Mouse (Mus musculus) liver, embryonic 14.5 days (tissue): ENCODE measurements around the gene Trappc2l. TPM values are rescaled to one million over a fixed set of nuclear protein-coding genes. Genes with fewer than 3 reads are reported as not detected.

Experiments
- ATAC-seq: fragments of 200-750 bp; cut with Nextera tagmentation; 2 replicates; pipeline ENCODE4 v1.8.0; 2017; ENCODE audit warnings: moderate number of reproducible peaks, mild to moderate bottlenecking, moderate library complexity; ENCODE audit not compliant: insufficient read depth
- DNase-seq, 3 experiments: peaks; one replicate each; pipeline ENCODE4 v3.0.0-alpha.2; 2012 to 2013; ENCODE audit warnings: low read depth in 3 of 3, low spot score in 3 of 3
- H3K27ac ChIP-seq: fragments of 300-500 bp; sonication (generic); 2 replicates; pipeline ENCODE4 v1.5.1; 2014; ENCODE audit warnings: moderate library complexity, mild to moderate bottlenecking, control low read depth, inconsistent platforms
- H3K27me3 ChIP-seq: fragments of 300-500 bp; sonication (generic); 2 replicates; pipeline ENCODE4 v1.6.1; 2014; ENCODE audit warnings: mild to moderate bottlenecking, low read length, moderate library complexity; ENCODE audit not compliant: control insufficient read depth, insufficient read depth
- H3K36me3 ChIP-seq: fragments of 300-500 bp; sonication (generic); replicated peaks from 2 replicates; pipeline ENCODE4 v1.6.1; 2014; ENCODE audit warnings: low read depth; ENCODE audit not compliant: control insufficient read depth, insufficient read depth
- H3K4me1 ChIP-seq, 2 experiments: fragments of 200-500 bp in 1 of 2; fragments of 300-500 bp in 1 of 2; sonication (generic) in 1 of 2; replicated peaks; 2 replicates each; pipeline ENCODE4 v1.6.1; 2012 to 2014; ENCODE audit warnings: antibody characterized with exemption in 1 of 2, inconsistent platforms in 1 of 2, low read length in 1 of 2; ENCODE audit not compliant: control insufficient read depth in 2 of 2, insufficient read depth in 2 of 2
- H3K4me2 ChIP-seq: fragments of 300-500 bp; sonication (generic); 2 replicates; pipeline ENCODE4 v1.6.1; 2014; ENCODE audit warnings: low read depth, mild to moderate bottlenecking, control low read depth, moderate library complexity
- H3K4me3 ChIP-seq, 2 experiments: fragments of 200-500 bp in 1 of 2; fragments of 300-500 bp in 1 of 2; sonication (generic) in 1 of 2; 2 replicates each; pipeline ENCODE4 v1.5.1; 2012 to 2014; ENCODE audit warnings: low read depth in 2 of 2, low read length in 2 of 2, mild to moderate bottlenecking in 2 of 2, control low read depth in 1 of 2, inconsistent platforms in 1 of 2, moderate library complexity in 1 of 2; ENCODE audit not compliant: insufficient read depth in 1 of 2
- H3K9ac ChIP-seq: fragments of 300-500 bp; sonication (generic); replicated peaks from 2 replicates; pipeline ENCODE4 v1.6.1; 2014; ENCODE audit warnings: mild to moderate bottlenecking, control low read depth, moderate library complexity
- H3K9me3 ChIP-seq: fragments of 300-500 bp; sonication (generic); 2 replicates; pipeline ENCODE4 v1.6.1; 2016; ENCODE audit warnings: low read length, mixed read lengths; ENCODE audit not compliant: control insufficient read depth
- CTCF ChIP-seq: IDR thresholded peaks from 2 replicates; pipeline ENCODE4 v1.5.1; 2016; ENCODE audit warnings: antibody characterized with exemption, low read depth, control low read depth
- EP300 ChIP-seq: IDR thresholded peaks from 2 replicates; pipeline ENCODE4 v1.6.1; 2016; ENCODE audit warnings: antibody characterized with exemption, low read depth
- WGBS: fragments of 180-500 bp; shearing (Covaris S2); extraction: QIAGEN DNeasy Blood & Tissue Kit; methylation state at CpG from one replicate; pipeline ENCODE4 v1.1.7; 2014; ENCODE audit not compliant: insufficient replicate concordance; 5-methylcytosine and 5-hydroxymethylcytosine counted together
- polyA plus RNA-seq, 2 experiments: library from polyadenylated mRNA; depleted of rRNA in 1 of 2; stranded (reverse) in 1 of 2; unstranded in 1 of 2; fragments of >200 nt; fragmentation: Nextera tagmentation in 1 of 2; extraction: Ambion mirVana in 1 of 2; gene quantifications; 2 replicates each; pipeline versions ENCODE4 v1.2.1 to v1.2.3; 2012 to 2014

Trappc2l gene
- polyA plus RNA-seq, 2 experiments: 27.9 to 35.4 TPM

DNA sequence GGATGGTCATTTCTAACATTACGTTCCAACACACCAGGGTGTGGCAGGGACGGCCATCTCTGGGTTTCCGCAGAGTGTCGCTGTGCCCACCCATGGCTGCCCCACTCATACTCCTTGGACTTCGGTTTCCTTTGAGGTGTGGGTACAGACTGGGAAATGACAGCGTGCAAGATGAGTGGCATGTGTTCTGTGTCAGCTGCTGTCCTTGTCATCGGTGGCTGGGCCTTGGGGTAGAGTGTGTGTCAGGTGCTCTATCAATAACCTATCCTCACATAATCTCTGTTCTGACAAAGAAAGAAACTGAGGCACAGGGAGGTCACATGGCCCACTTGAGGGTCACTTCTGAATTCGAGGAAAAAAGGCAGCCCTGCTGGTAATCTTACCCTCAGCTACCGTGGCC lies 25.8 kb downstream of the Trappc2l start:
- no peaks in the 10 kb centered on the region for H3K27me3 ChIP-seq
- H3K9me3 ChIP-seq: no peaks in the 10 kb centered on the region
- TF ChIP-seq CTCF (no peak), EP300 (no peak)
- no peak overlapping the region for H3K4me2 ChIP-seq
- H3K9ac ChIP-seq: no peak overlapping the region
- no peak for DNase-seq
- peaks cover 16 to 18% of the 10 kb centered on the region in 2 experiments for H3K4me1 ChIP-seq
- no peak for ATAC-seq
- peaks cover 25% of the 10 kb centered on the region for H3K36me3 ChIP-seq
- 88% methylated on average over 9 of the region's 9 CpGs for WGBS
- no peak overlapping the region for H3K4me3 ChIP-seq
- H3K27ac ChIP-seq: no peak overlapping the region

DNA sequence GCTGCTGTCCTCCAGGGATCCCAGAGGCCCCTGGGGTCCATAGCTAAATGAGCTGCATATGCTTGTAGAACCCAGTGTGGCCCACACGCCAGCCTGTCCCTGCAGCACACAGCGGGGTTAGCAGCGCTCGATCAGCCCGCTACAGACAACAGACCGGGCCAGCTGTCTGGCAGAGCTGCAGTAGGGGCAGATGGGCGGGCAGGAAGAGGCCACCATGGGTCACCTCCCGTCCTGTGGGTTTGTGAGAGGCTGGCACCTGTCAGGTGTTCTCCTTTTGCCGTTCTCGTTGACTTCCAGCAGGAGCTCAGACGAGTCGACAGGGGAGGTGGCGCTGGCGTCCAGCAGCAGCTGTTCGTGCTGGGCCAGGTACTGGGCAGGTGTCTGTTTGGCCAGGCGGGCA lies 27.2 kb downstream of the Trappc2l start:
- H3K4me1 ChIP-seq: peaks cover 16 to 18% of the 10 kb centered on the region in 2 experiments

DNA sequence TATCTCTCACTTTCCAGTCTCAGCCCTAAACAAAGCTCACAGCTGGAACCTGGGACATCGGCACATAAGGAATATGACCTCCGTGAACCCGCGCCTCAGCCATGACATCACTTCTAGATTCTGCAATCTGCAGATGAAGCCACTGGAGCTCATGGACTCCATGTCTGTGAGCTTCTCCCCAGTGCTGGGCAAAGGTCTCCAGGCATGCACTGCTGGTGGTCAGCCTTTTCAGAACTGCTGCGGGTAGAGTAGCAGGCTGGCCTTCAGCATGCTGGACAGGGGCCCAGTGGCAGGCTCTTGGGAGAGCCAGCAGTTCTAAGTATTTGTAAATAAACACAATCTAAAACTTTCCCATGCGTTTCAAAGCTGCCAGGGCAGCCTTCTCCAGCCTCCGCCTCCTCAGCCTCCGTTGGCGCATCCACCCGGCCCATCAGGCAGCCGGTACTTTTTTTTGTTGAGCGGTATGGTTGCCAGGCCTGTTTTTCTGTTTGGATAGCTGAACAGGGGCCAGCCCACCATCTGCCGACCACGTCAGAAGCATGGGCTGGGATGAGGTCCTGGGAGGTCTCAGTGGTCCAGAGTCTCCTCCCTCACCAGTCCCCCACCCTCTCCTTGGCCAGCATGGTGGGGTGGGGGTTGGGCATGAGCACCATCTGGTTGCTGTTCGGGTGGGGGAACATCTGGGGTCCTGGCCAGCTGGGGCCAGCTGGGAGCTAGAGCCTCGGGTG lies 28.2 kb downstream of the Trappc2l start:
- no peak overlapping the region for H3K4me2 ChIP-seq
- no peak overlapping the region for H3K4me3 ChIP-seq
- H3K27ac ChIP-seq: no peak overlapping the region
- ATAC-seq (no peak), DNase-seq (no peak)
- H3K27me3 ChIP-seq: no peaks in the 10 kb centered on the region
- H3K9me3 ChIP-seq: no peaks in the 10 kb centered on the region
- H3K36me3 ChIP-seq: peaks cover 18% of the 10 kb centered on the region
- WGBS: 79% methylated on average over 16 of the region's 16 CpGs
- peaks cover 16 to 18% of the 10 kb centered on the region in 2 experiments for H3K4me1 ChIP-seq
- H3K9ac ChIP-seq: no peak overlapping the region
- no peak for TF ChIP-seq CTCF
- TF ChIP-seq EP300: no peak

More for the DNA sequence above, 27.2 kb downstream of the Trappc2l start:
- Histone ChIP-seq H3K9me3 (no peaks in the 10 kb centered on the region), H3K4me3 (no peak overlapping the region), H3K9ac (no peak overlapping the region), H3K27ac (no peak overlapping the region), H3K4me2 (no peak overlapping the region), H3K36me3 (peaks cover 22% of the 10 kb centered on the region), H3K27me3 (no peaks in the 10 kb centered on the region)
- WGBS: 81% methylated on average over 16 of the region's 16 CpGs
- DNase-seq: no peak
- no peak for ATAC-seq
- TF ChIP-seq EP300 (no peak), CTCF (no peak)

DNA sequence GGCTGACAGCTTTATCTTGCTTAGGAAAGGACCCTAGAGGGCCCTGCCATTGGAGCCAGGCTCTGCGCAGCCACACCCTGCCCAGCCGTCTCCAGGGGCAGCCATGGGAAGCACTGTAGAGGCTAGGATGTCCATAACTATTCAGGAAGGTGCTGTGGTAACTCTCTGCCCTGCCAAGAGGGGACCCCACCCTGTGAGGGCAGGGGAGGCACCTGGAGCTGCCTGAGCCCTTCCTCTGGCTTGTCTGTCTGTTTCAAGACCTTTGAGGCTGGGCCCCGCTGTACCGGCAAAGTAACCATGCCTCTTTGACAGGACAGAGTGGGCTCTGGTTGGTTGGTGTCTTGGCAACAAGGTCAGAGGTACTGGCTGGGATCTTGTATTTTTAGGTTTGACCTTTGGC lies 29.4 kb downstream of the Trappc2l start:
- TF ChIP-seq CTCF: no peak
- TF ChIP-seq EP300: no peak
- Histone ChIP-seq H3K36me3 (peaks cover 10% of the 10 kb centered on the region), H3K27ac (no peak overlapping the region)

GRCm38 (mm10) chr8:122641406-122641805 lies 30.0 kb downstream of the Trappc2l start:
- peaks cover 10% of the 10 kb centered on the region for H3K36me3 ChIP-seq

More for the DNA sequence above, 29.4 kb downstream of the Trappc2l start:
- Histone ChIP-seq H3K4me3 (no peak overlapping the region), H3K4me1 (peaks cover 11 to 12% of the 10 kb centered on the region in 2 experiments), H3K4me2 (no peak overlapping the region), H3K27me3 (no peaks in the 10 kb centered on the region), H3K9ac (no peak overlapping the region), H3K9me3 (no peaks in the 10 kb centered on the region)
- ATAC-seq: no peak
- DNase-seq: no peak
- WGBS: 73% methylated on average over 4 of the region's 4 CpGs

More at GRCm38 (mm10) chr8:122641406-122641805, 30.0 kb downstream of the Trappc2l start:
- H3K9ac ChIP-seq: no peak overlapping the region
- H3K9me3 ChIP-seq: no peaks in the 10 kb centered on the region
- H3K4me2 ChIP-seq: no peak overlapping the region
- H3K27me3 ChIP-seq: no peaks in the 10 kb centered on the region
- TF ChIP-seq EP300 (no peak), CTCF (no peak)
- ATAC-seq (no peak), DNase-seq (no peak)
- H3K27ac ChIP-seq: no peak overlapping the region
- no peak overlapping the region for H3K4me3 ChIP-seq
- WGBS: 88% methylated on average over 15 of the region's 15 CpGs
- peaks cover 5 to 7% of the 10 kb centered on the region in 2 experiments for H3K4me1 ChIP-seq
